Comparison of ENCODE assay signal across 9 mouse cellular contexts in genomic region chr16:62646113-62646512, GRCm38 (mm10).
DNase-seq lines count a peak whose midpoint lies in the region; ATAC-seq and TF ChIP-seq lines count a peak whose summit lies in the region.
"Had no signal": no experiment of that assay in that cellular context is flagged by ENCODE, and none has a peak within 500 bp of the region (broad histone marks: within the 10 kb centered on the region; RNA-seq: fewer than 3 reads in every experiment).

No protein-coding gene starts in this region.

- no peaks in the 10 kb centered on the region for H3K4me1 ChIP-seq in forebrain, embryonic 12.5 days
- H3K4me1 ChIP-seq in forebrain, embryonic 15.5 days, result no peaks in the 10 kb centered on the region
- no peaks in the 10 kb centered on the region for H3K4me1 ChIP-seq in forebrain, postnatal 0 days (ENCODE audit: insufficient read depth)
- no peaks in the 10 kb centered on the region for H3K4me1 ChIP-seq in neural tube, embryonic 14.5 days (ENCODE audit: control insufficient read depth, insufficient read depth, low read length)

- no peaks in the 10 kb centered on the region for H3K9me3 ChIP-seq in forebrain, embryonic 12.5 days
- no peaks in the 10 kb centered on the region for H3K9me3 ChIP-seq in forebrain, embryonic 15.5 days
- H3K9me3 ChIP-seq in forebrain, postnatal 0 days (ENCODE audit: low read length), result no peaks in the 10 kb centered on the region
- H3K9me3 ChIP-seq in neural tube, embryonic 14.5 days (ENCODE audit: control insufficient read depth, low read length), result no peaks in the 10 kb centered on the region

- TF ChIP-seq CTCF in forebrain, postnatal 0 days (IDR thresholded peaks at IDR 0.05; ENCODE audit: low read depth), result peak; percentile 69

- H3K36me3 ChIP-seq in forebrain, embryonic 12.5 days (replicated peaks), result no peaks in the 10 kb centered on the region
- no peaks in the 10 kb centered on the region for H3K36me3 ChIP-seq in forebrain, embryonic 15.5 days
- H3K36me3 ChIP-seq in forebrain, postnatal 0 days (ENCODE audit: insufficient read depth), result no peaks in the 10 kb centered on the region
- no peaks in the 10 kb centered on the region for H3K36me3 ChIP-seq in neural tube, embryonic 14.5 days (ENCODE audit: control insufficient read depth, insufficient read depth, low read length)

- ATAC-seq in forebrain, embryonic 12.5 days (ENCODE audit: low FRiP score), result peak; percentile 64
- ATAC-seq in forebrain, embryonic 15.5 days (replicated peaks), result no peak; the same call in 1 of the 2 replicates
- 0 out of 2 replicates have a peak, but pooled peaks have one; percentile 27 for ATAC-seq in forebrain, postnatal 0 days
- peak; percentile 58 for ATAC-seq in neural tube, embryonic 14.5 days (ENCODE audit: low read depth)

- peak; percentile 4 for DNase-seq in lung, postnatal 36 days
- DNase-seq in lung, adult 18-20 months, result no peak
- peak; percentile 46 for DNase-seq in forebrain, postnatal 0 days
- DNase-seq in ovary, adult 18-20 months (ENCODE audit: low spot score), result no peak
- DNase-seq in frontal cortex, postnatal 25 days (ENCODE audit: low spot score in 2 of 2), result no peak

- no peak overlapping the region for H3K27ac ChIP-seq in forebrain, embryonic 12.5 days
- H3K27ac ChIP-seq in forebrain, embryonic 15.5 days (replicated peaks), result no peak overlapping the region
- no peak overlapping the region for H3K27ac ChIP-seq in forebrain, postnatal 0 days (ENCODE audit: low read depth, low read length)
- H3K27ac ChIP-seq in neural tube, embryonic 14.5 days (ENCODE audit: low read depth, low read length), result no peak overlapping the region
- H3K27ac ChIP-seq: macrophage had no signal

- H3K9ac ChIP-seq in forebrain, embryonic 12.5 days, result no peak overlapping the region
- no peak overlapping the region for H3K9ac ChIP-seq in forebrain, embryonic 15.5 days (replicated peaks)
- no peak overlapping the region for H3K9ac ChIP-seq in forebrain, postnatal 0 days
- H3K9ac ChIP-seq in neural tube, embryonic 14.5 days (replicated peaks; ENCODE audit: low read depth, low read length), result no peak overlapping the region

- H3K27me3 ChIP-seq in forebrain, embryonic 12.5 days, result no peaks in the 10 kb centered on the region
- H3K27me3 ChIP-seq in forebrain, embryonic 15.5 days, result no peaks in the 10 kb centered on the region
- H3K27me3 ChIP-seq in forebrain, postnatal 0 days (ENCODE audit: insufficient read depth, low read length), result no peaks in the 10 kb centered on the region
- no peaks in the 10 kb centered on the region for H3K27me3 ChIP-seq in neural tube, embryonic 14.5 days (ENCODE audit: control insufficient read depth, insufficient read depth, low read length)

- no peak overlapping the region for H3K4me2 ChIP-seq in forebrain, embryonic 12.5 days
- H3K4me2 ChIP-seq in forebrain, embryonic 15.5 days (replicated peaks), result no peak overlapping the region
- no peak overlapping the region for H3K4me2 ChIP-seq in forebrain, postnatal 0 days (ENCODE audit: low read depth)
- H3K4me2 ChIP-seq in neural tube, embryonic 14.5 days (ENCODE audit: low read depth, low read length), result no peak overlapping the region

- WGBS in forebrain, embryonic 12.5 days, result 72% methylated on average over 1 of the region's 1 CpGs
- WGBS in forebrain, embryonic 15.5 days, result 75% methylated on average over 1 of the region's 1 CpGs
- WGBS in forebrain, postnatal 0 days, result 79% methylated on average over 1 of the region's 1 CpGs
- 83% methylated on average over 1 of the region's 1 CpGs for WGBS in neural tube, embryonic 14.5 days

- H3K4me3 ChIP-seq in forebrain, embryonic 12.5 days (replicated peaks), result no peak overlapping the region
- H3K4me3 ChIP-seq in forebrain, embryonic 15.5 days, result no peak overlapping the region
- H3K4me3 ChIP-seq in forebrain, postnatal 0 days (ENCODE audit: low read depth, low read length), result no peak overlapping the region
- H3K4me3 ChIP-seq in neural tube, embryonic 14.5 days (ENCODE audit: low read depth, low read length), result no peak overlapping the region

Comparison
In these comparisons a context has a peak if more than half of its experiments do, and no peak if none do; other contexts are left out.
1. DNase-seq: peak in lung, postnatal 36 days (single experiment) and forebrain, postnatal 0 days (single experiment); none in lung, adult 18-20 months (0 of 2), ovary, adult 18-20 months (single experiment) and frontal cortex, postnatal 25 days (0 of 2).